Mouse (Mus musculus): ENCODE measurements around the gene Ttll1. TPM values are rescaled to one million over a fixed set of nuclear protein-coding genes. Genes with fewer than 3 reads are reported as not detected.

The Ttll1 gene
- total and polyA plus RNA-seq, 2 experiments from 2014 or later = 47.4 to 115 TPM

DNA sequence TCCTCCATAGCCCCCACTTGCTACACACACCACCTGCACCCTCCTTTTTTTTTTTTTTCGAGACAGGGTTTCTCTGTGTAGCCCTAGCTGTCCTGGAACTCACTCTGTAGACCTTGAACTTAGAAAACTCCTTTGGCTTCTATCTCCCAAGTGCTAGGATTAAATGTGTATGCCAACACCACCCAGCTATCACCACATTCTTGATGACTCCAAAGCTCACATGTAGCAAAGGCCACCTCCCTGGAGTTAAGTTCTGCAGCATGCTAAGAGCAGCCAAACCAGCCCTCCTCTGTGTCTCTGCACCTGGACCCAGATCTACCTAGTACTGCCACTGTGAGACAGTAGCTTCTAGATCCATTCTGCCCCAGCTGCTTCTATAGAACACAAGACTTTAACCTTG is 53.2 kb downstream of the Ttll1 start:
- Histone ChIP-seq H3K27me3 (ENCODE audit: insufficient read depth, low read length) (no peaks in the 10 kb centered on the region), H3K27ac (ENCODE audit: low read depth, low read length) (no peak overlapping the region), H3K4me1 (ENCODE audit: insufficient read depth) (no peaks in the 10 kb centered on the region), H3K4me2 (ENCODE audit: low read depth) (no peak overlapping the region), H3K4me3 (ENCODE audit: low read depth, low read length) (no peak overlapping the region), H3K9ac (no peak overlapping the region), H3K36me3 (ENCODE audit: insufficient read depth) (no peaks in the 10 kb centered on the region), H3K9me3 (ENCODE audit: low read length) (no peaks in the 10 kb centered on the region)
- 100% methylated on average over 1 of the region's 1 CpGs for WGBS
- ATAC-seq (no peak), DNase-seq (no peak)
- TF ChIP-seq CTCF (IDR thresholded peaks at IDR 0.05; ENCODE audit: low read depth) = no peak

GRCm38 (mm10) chr15:83455637-83456036 is 55.1 kb downstream of the Ttll1 start:
- H3K36me3 ChIP-seq (ENCODE audit: insufficient read depth) = no peaks in the 10 kb centered on the region
- ATAC-seq (no peak), DNase-seq (no peak)
- peaks cover 9% of the 10 kb centered on the region; the same call in 1 of the 2 replicates for H3K4me1 ChIP-seq (ENCODE audit: insufficient read depth)
- H3K27ac ChIP-seq (ENCODE audit: low read depth, low read length) = no peak overlapping the region
- H3K9ac ChIP-seq = no peak overlapping the region
- no peaks in the 10 kb centered on the region for H3K27me3 ChIP-seq (ENCODE audit: insufficient read depth, low read length)
- no peak for TF ChIP-seq CTCF (IDR thresholded peaks at IDR 0.05; ENCODE audit: low read depth)
- H3K9me3 ChIP-seq (ENCODE audit: low read length) = no peaks in the 10 kb centered on the region
- no peak overlapping the region for H3K4me2 ChIP-seq (ENCODE audit: low read depth)
- H3K4me3 ChIP-seq (ENCODE audit: low read depth, low read length) = no peak overlapping the region
- WGBS = 89% methylated on average over 5 of the region's 5 CpGs

- DNase-seq (no peak), ATAC-seq (no peak)
- H3K9ac ChIP-seq = no peak overlapping the region
- no peak overlapping the region for H3K27ac ChIP-seq (ENCODE audit: low read depth, low read length)
- H3K9me3 ChIP-seq (ENCODE audit: low read length) = no peaks in the 10 kb centered on the region
- WGBS = 80% methylated on average over 3 of the region's 3 CpGs
- no peak for TF ChIP-seq CTCF (IDR thresholded peaks at IDR 0.05; ENCODE audit: low read depth)
- H3K4me1 ChIP-seq (ENCODE audit: insufficient read depth) = peaks cover 9% of the 10 kb centered on the region; the same call in 1 of the 2 replicates
- no peak overlapping the region for H3K4me3 ChIP-seq (ENCODE audit: low read depth, low read length)
- H3K27me3 ChIP-seq (ENCODE audit: insufficient read depth, low read length) = no peaks in the 10 kb centered on the region
- H3K4me2 ChIP-seq (ENCODE audit: low read depth) = no peak overlapping the region
- no peaks in the 10 kb centered on the region for H3K36me3 ChIP-seq (ENCODE audit: insufficient read depth)
Observed at GRCm38 (mm10) chr15:83455034-83455433, 55.7 kb downstream of the Ttll1 start.

GRCm38 (mm10) chr15:83454419-83454818 is 56.3 kb downstream of the Ttll1 start:
- no peak for ATAC-seq
- Histone ChIP-seq H3K4me3 (ENCODE audit: low read depth, low read length) (no peak overlapping the region), H3K9me3 (ENCODE audit: low read length) (no peaks in the 10 kb centered on the region), H3K4me2 (ENCODE audit: low read depth) (no peak overlapping the region), H3K27ac (ENCODE audit: low read depth, low read length) (no peak overlapping the region), H3K4me1 (ENCODE audit: insufficient read depth) (peaks cover 9% of the 10 kb centered on the region; the same call in 1 of the 2 replicates), H3K36me3 (ENCODE audit: insufficient read depth) (no peaks in the 10 kb centered on the region), H3K27me3 (ENCODE audit: insufficient read depth, low read length) (no peaks in the 10 kb centered on the region), H3K9ac (no peak overlapping the region)
- 89% methylated on average over 7 of the region's 7 CpGs for WGBS
- no peak for DNase-seq
- no peak for TF ChIP-seq CTCF (IDR thresholded peaks at IDR 0.05; ENCODE audit: low read depth)

DNA sequence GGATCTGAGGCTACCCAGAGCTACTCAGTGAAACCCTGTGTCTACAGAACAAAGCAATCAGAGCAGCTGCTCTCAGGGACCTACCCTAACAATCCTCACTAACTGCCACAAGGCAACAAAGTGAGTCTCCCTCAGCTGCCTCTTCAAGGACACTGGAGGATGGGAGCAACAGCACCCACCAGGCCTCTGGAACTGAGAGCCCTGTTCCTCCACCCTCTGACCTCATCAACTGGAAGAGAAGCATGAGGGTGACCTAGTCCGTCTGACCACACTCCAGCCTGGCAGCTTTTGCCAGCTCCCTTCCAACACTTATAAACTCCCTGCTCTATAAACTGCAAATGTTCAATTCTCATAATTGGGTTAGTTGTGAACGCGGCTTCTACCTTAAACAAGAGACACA is 56.8 kb downstream of the Ttll1 start:
- Histone ChIP-seq H3K4me1 (ENCODE audit: insufficient read depth) (peaks cover 9% of the 10 kb centered on the region; the same call in 1 of the 2 replicates), H3K9ac (no peak overlapping the region), H3K4me2 (ENCODE audit: low read depth) (no peak overlapping the region), H3K9me3 (ENCODE audit: low read length) (no peaks in the 10 kb centered on the region), H3K4me3 (ENCODE audit: low read depth, low read length) (no peak overlapping the region), H3K27me3 (ENCODE audit: insufficient read depth, low read length) (no peaks in the 10 kb centered on the region), H3K36me3 (ENCODE audit: insufficient read depth) (no peaks in the 10 kb centered on the region), H3K27ac (ENCODE audit: low read depth, low read length) (no peak overlapping the region)
- ATAC-seq (no peak), DNase-seq (no peak)
- 82% methylated on average over 3 of the region's 3 CpGs for WGBS
- TF ChIP-seq CTCF (IDR thresholded peaks at IDR 0.05; ENCODE audit: low read depth) = no peak

GRCm38 (mm10) chr15:83452219-83452760 is 58.4 kb downstream of the Ttll1 start:
- H3K4me1 ChIP-seq (ENCODE audit: insufficient read depth) = peaks cover 9% of the 10 kb centered on the region; the same call in 1 of the 2 replicates
- no peaks in the 10 kb centered on the region for H3K9me3 ChIP-seq (ENCODE audit: low read length)
- DNase-seq (no peak), ATAC-seq (no peak)
- no peak for TF ChIP-seq CTCF (IDR thresholded peaks at IDR 0.05; ENCODE audit: low read depth)
- no peaks in the 10 kb centered on the region for H3K36me3 ChIP-seq (ENCODE audit: insufficient read depth)
- H3K27me3 ChIP-seq (ENCODE audit: insufficient read depth, low read length) = no peaks in the 10 kb centered on the region
- WGBS = 83% methylated on average over 7 of the region's 7 CpGs
- no peak overlapping the region for H3K4me3 ChIP-seq (ENCODE audit: low read depth, low read length)
- H3K4me2 ChIP-seq (ENCODE audit: low read depth) = no peak overlapping the region
- no peak overlapping the region for H3K9ac ChIP-seq
- peak overlapping the region; percentile 52; the same call in 1 of the 2 replicates for H3K27ac ChIP-seq (ENCODE audit: low read depth, low read length)

DNA sequence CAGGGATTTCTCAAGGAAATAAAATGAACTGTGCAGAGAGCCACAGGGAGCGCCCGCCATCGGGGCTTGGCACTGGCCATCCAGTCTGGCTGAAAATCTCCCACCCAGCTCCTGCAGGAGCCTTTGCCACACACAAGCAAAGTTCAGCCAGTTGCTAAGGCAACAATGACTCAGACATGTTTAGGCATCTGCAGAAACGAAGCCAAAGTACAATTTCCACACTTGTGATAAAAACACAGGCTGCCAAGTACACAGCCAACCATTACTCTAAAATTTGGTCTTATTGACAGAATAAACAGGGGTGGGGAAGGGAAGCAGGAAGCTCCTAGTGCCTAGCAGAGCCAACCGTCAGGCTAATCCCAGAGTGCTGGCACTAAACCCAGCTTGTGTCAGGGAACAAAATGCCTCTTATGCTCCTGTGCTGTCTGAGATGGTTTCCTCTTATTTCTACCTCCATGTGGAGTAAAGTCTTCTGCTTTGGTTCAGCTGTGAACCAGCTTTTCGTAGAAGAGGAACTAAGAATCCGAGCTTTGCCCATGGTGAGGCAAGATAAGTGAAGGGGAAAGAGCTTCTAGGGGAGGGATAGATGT is 59.0 kb downstream of the Ttll1 start:
- ATAC-seq = peak; percentile 73
- peak; percentile 50 for DNase-seq
- no peaks in the 10 kb centered on the region for H3K27me3 ChIP-seq (ENCODE audit: insufficient read depth, low read length)
- no peak overlapping the region for H3K4me2 ChIP-seq (ENCODE audit: low read depth)
- 47% methylated on average over 7 of the region's 7 CpGs for WGBS
- peaks cover 9% of the 10 kb centered on the region; the same call in 1 of the 2 replicates for H3K4me1 ChIP-seq (ENCODE audit: insufficient read depth)
- H3K9ac ChIP-seq = no peak overlapping the region
- H3K36me3 ChIP-seq (ENCODE audit: insufficient read depth) = no peaks in the 10 kb centered on the region
- H3K27ac ChIP-seq (ENCODE audit: low read depth, low read length) = peak overlapping the region; percentile 52; the same call in 1 of the 2 replicates
- H3K4me3 ChIP-seq (ENCODE audit: low read depth, low read length) = no peak overlapping the region
- TF ChIP-seq CTCF (IDR thresholded peaks at IDR 0.05; ENCODE audit: low read depth) = no peak
- H3K9me3 ChIP-seq (ENCODE audit: low read length) = no peaks in the 10 kb centered on the region
